Mouse (Mus musculus): ENCODE results near the gene BC025920. TPM values are rescaled to one million over a fixed set of nuclear protein-coding genes. Genes with fewer than 3 reads are reported as not detected.

BC025920 gene
- 1.3 and 2.0 TPM in 2 replicates for polyA plus RNA-seq (2015; fragmentation: Nextera tagmentation; extraction: Ambion mirVana)

DNA sequence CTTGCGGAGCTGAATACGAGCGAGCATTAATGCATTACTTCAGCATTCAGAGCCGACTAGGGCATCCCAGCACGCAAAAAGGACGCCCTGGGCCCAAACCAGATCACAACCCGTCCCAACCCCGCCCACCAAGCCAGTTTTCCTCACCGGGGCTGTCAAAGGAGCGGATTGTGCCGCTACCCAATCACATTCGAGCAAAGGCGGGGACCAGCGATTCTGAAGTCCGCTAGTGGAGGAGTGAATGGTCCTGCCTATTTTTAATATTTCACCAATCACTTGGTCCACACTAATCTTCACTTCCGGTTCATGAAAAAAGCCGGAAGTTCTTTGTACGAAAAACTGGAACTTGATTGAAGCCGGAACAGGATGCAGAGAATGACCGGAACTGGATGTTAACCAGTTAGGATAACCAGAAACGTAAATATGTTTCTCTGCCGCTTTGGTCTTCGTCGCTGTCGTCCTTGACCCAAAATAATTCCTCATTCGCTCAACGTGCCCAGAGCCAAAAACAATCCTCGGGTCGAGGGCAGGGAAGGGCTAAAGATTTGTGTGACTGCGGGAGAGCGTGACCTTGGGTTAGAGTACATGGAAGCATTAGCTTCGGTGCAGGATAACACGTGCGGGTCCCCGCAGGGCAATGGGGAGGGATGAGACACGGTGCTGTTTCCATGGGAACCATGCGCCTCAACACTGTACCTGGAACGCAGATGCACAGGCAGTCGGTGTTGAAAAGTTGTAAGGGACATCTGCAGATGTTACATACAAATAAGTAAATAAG, at the start of gene BC025920:
BC025920 (plus strand) TSS at position 297 of the 778 bp plus-strand sequence.
- ATAC-seq (ENCODE audit: insufficient number of reproducible peaks, insufficient read depth, low FRiP score, low TSS enrichment, low read depth), result peak; percentile 81
- H3K9me3 ChIP-seq, result no peaks in the 10 kb centered on the region
- H3K27ac ChIP-seq, result peak within 1 kb of the TSS; percentile 93
- H3K4me1 ChIP-seq, result peaks cover 37% of the 10 kb centered on the region
- WGBS, result under 1% methylated on average over 39 of the region's 39 CpGs
- H3K4me3 ChIP-seq, result peak within 1 kb of the TSS; percentile 60
- peak within 1 kb of the TSS; percentile 84 for H3K4me2 ChIP-seq
- H3K36me3 ChIP-seq, result peaks cover 11% of the 10 kb centered on the region
- peak within 1 kb of the TSS; percentile 74 for H3K9ac ChIP-seq
- no peaks in the 10 kb centered on the region for H3K27me3 ChIP-seq

DNA sequence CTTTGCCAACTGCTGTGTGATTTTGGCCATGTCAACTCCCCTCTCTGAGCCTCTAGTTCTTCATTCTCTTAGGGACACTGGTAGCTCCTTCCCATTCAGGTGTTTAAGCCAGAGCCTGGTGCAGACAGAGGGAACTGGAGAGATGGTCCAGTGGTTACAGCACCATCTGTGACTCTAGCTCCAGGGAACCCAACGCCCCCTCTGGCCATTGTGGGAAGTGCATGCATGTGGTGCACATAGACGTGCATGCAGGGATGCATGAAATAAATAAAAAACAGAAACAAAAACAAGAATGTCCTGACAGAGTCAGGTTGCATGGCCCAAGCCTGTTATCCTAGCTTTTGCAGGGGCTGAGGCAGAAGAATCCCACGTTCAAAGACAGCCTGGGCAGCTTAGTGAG, 49.8 kb upstream of the BC025920 start:
- Histone ChIP-seq H3K9ac (no peak overlapping the region), H3K36me3 (no peaks in the 10 kb centered on the region), H3K4me3 (no peak overlapping the region), H3K27ac (no peak overlapping the region), H3K27me3 (no peaks in the 10 kb centered on the region), H3K4me2 (no peak overlapping the region), H3K9me3 (no peaks in the 10 kb centered on the region), H3K4me1 (peaks cover 23% of the 10 kb centered on the region)
- ATAC-seq (ENCODE audit: insufficient number of reproducible peaks, insufficient read depth, low FRiP score, low TSS enrichment, low read depth), result no peak
- WGBS, result 68% methylated on average over 3 of the region's 3 CpGs

DNA sequence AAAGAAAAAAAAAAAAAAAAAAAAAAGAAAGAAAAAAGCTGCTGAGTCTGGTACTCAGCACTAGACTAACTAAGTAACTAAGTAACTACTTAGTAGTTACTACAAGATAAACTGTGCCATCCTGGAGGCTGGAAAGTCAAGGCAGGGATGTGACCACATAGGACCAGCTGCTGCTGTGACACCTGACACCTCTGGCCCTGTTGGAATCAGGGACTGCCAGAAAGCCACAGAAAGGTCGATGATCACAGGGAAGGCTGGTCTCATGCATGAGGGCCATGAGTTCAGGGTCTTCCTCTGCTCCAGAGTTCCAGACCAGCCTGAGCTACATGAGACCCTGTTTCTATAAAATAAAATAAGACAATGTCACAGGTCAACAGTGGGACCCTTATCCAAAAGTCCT, 48.6 kb upstream of the BC025920 start:
- Histone ChIP-seq H3K4me1 (peaks cover 23% of the 10 kb centered on the region), H3K36me3 (peaks cover 4% of the 10 kb centered on the region; the same call in 1 of the 2 replicates), H3K27ac (no peak overlapping the region), H3K27me3 (no peaks in the 10 kb centered on the region), H3K4me3 (no peak overlapping the region), H3K9ac (no peak overlapping the region), H3K9me3 (no peaks in the 10 kb centered on the region), H3K4me2 (no peak overlapping the region)
- 37% methylated on average over 1 of the region's 1 CpGs for WGBS
- no peak for ATAC-seq (ENCODE audit: insufficient number of reproducible peaks, insufficient read depth, low FRiP score, low TSS enrichment, low read depth)

DNA sequence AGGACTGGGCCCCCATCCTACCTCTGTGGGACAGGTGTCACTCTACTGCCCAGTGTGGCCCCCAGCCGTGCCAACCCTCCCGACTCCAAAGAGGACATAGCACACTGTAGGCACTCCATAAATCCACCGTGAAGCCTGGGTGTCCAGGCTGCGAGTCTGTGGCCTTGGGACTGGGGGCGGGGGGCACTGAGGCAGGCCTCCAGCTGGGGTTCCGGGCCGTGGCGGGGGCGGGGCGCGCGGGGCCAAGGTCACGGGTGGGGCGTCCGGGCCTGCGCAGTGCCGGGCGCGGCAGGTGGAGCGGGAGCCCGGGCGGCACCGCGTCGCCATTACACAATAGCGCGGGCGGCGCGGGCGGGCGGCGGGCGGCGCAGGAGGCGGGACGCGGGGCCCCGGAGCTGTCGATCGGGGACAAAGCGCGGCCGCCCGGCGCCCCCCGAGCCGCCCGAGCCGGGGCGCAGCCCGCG, 46.9 kb upstream of the BC025920 start, which contains the start of gene Aes:
Aes (plus strand) TSS at position 326 of the 464 bp plus-strand sequence.
- H3K27me3 ChIP-seq, result no peaks in the 10 kb centered on the region
- peaks cover 40% of the 10 kb centered on the region for H3K4me1 ChIP-seq
- peak; percentile 29; the same call in 1 of the 2 replicates for ATAC-seq (ENCODE audit: insufficient number of reproducible peaks, insufficient read depth, low FRiP score, low TSS enrichment, low read depth)
- H3K27ac ChIP-seq, result peak within 1 kb of the TSS; percentile 93
- H3K36me3 ChIP-seq, result peaks cover 18% of the 10 kb centered on the region
- no peaks in the 10 kb centered on the region for H3K9me3 ChIP-seq
- H3K4me2 ChIP-seq, result peak within 1 kb of the TSS; percentile 92
- 1% methylated on average over 37 of the region's 53 CpGs for WGBS
- H3K4me3 ChIP-seq, result peak within 1 kb of the TSS; percentile 92
- H3K9ac ChIP-seq, result peak within 1 kb of the TSS; percentile 97

DNA sequence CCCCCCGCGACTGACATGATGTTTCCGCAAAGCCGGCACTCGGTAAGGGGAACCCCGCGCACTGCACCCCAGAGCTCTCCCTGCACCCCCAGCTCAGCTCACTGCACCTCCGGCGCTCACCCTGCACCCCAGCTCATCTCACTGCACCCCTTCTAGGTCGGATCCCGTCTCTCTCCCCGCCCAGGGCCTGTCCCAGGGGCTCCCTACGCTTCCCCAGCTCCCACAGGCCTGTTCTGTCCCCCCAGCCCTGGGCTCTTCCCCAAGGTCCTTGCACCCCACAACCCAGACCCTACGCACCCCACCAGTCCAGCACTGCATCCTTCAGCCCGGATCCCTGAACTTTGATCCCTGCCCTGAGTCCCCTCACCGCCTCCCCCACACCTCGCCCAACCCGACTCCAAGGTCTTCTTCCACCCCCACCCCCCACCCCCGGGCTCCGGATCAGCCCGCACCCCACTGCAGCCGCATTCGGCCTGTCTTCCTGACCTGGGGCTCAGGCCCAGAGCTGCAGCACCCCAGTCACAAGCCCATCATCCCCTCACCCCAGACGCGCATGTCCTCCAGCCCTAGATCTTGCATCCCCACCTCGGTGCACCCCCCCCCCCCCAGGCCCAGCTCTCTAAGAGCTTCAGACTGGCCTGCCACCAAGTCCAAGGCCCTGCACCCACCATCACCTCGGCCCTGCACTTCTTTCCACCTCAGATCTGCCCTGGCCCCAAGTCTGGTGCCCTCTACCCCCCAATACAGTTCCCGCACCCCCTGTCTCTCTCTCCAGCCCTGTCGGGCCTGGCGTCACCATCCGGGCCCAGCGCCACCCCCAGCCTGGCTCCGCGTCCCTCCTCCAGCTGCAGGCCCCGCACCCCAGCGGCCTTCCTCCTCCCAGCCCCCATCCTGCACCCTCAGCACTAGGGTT, 46.2 kb upstream of the BC025920 start:
- peak; percentile 15; the same call in 1 of the 2 replicates for ATAC-seq (ENCODE audit: insufficient number of reproducible peaks, insufficient read depth, low FRiP score, low TSS enrichment, low read depth)
- peak overlapping the region; percentile 93 for H3K27ac ChIP-seq
- peaks cover 47% of the 10 kb centered on the region for H3K4me1 ChIP-seq
- peak overlapping the region; percentile 97 for H3K9ac ChIP-seq
- H3K27me3 ChIP-seq, result no peaks in the 10 kb centered on the region
- H3K4me2 ChIP-seq, result peak overlapping the region; percentile 92
- H3K9me3 ChIP-seq, result no peaks in the 10 kb centered on the region
- peak overlapping the region; percentile 92 for H3K4me3 ChIP-seq
- peaks cover 25% of the 10 kb centered on the region for H3K36me3 ChIP-seq
- 1% methylated on average over 36 of the region's 36 CpGs for WGBS

DNA sequence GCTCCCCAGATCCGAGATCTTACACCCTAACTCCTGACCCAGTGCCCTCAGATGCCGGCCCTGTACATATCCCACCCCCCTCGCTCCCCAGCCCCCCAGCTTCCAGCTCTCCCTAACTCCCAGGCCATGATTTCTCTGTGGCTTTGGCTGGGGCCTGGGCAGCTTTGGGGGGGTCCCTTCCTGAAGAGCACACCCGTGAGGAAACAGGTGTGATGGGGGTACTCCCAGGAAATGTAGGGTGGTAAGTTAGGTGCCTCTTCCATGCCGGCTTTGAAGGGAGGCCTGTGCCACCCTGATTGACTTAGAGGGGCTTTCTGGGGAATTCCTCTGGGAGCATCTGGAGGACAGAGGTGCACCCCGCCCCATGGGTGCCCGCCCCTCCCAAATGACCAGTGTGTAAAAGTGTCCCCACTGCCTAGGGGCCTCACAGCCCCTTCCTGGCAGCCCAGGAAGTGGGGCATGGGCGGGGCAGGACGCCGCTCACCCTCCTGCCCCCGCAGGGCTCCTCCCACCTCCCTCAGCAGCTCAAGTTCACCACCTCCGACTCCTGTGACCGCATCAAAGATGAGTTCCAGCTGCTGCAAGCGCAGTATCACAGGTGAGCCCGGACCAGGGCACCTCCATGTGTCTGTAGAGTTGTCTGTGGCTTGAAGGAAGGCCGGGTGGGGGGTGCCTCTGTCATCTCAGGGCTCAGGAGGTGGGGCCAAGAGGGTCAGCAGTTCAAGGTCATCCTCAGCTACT, 45.2 kb upstream of the BC025920 start:
- H3K27me3 ChIP-seq, result no peaks in the 10 kb centered on the region
- WGBS, result 9% methylated on average over 16 of the region's 16 CpGs
- H3K4me1 ChIP-seq, result peaks cover 57% of the 10 kb centered on the region
- peaks cover 35% of the 10 kb centered on the region for H3K36me3 ChIP-seq
- peak overlapping the region; percentile 92 for H3K4me3 ChIP-seq
- peak overlapping the region; percentile 93 for H3K27ac ChIP-seq
- H3K9ac ChIP-seq, result peak overlapping the region; percentile 97
- H3K4me2 ChIP-seq, result peak overlapping the region; percentile 92
- ATAC-seq (ENCODE audit: insufficient number of reproducible peaks, insufficient read depth, low FRiP score, low TSS enrichment, low read depth), result no peak
- no peaks in the 10 kb centered on the region for H3K9me3 ChIP-seq

DNA sequence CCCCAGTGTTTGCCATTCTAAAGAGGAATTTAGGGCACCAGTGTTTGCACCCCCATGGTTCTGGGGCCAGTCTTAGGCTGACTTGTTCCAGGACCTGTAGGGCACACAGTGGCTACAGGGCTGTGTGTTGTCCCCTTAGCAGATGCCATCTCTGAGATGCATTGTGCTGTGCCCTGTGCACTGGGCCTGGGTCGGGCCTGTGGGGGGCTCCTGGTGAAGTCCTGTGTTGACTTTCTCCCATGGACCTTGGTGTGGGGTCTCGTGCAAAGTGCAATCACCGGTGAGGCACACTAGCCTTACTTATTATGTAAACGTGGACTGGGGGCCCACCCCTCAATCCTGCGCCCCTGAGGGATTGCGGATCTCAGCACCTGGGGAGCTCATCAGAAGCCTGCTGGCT, 43.7 kb upstream of the BC025920 start:
- H3K4me1 ChIP-seq, result peaks cover 61% of the 10 kb centered on the region
- H3K9ac ChIP-seq, result 0 out of 2 replicates have a peak overlapping the region, but pooled peaks have one; percentile 4
- WGBS, result 77% methylated on average over 6 of the region's 6 CpGs
- H3K4me3 ChIP-seq, result 0 out of 2 replicates have a peak overlapping the region, but pooled peaks have one; percentile 4
- no peak for ATAC-seq (ENCODE audit: insufficient number of reproducible peaks, insufficient read depth, low FRiP score, low TSS enrichment, low read depth)
- no peaks in the 10 kb centered on the region for H3K9me3 ChIP-seq
- peaks cover 50% of the 10 kb centered on the region for H3K36me3 ChIP-seq
- peak overlapping the region; percentile 26 for H3K4me2 ChIP-seq
- H3K27ac ChIP-seq, result no peak overlapping the region
- H3K27me3 ChIP-seq, result no peaks in the 10 kb centered on the region

DNA sequence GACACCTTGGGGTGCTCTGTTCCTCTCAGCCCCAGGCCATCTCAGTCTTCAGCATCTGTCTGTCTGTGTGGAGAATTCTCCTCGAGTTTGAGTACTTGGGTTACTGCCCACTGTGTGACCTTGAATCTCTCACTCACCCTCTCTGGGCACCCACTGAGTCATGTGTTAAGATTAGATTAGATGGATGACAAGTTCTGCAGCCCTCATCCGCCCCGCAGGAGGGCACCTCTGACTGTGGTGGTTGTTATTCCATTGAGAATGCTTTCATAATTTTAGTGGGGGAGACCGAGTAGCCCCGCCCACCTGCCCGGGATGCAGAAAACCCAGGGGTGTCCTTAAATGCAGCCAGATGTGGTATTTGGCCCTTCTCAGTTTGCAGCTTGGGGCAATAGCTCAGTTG, 42.6 kb upstream of the BC025920 start:
- WGBS, result 8% methylated on average over 6 of the region's 6 CpGs
- H3K27me3 ChIP-seq, result no peaks in the 10 kb centered on the region
- H3K4me3 ChIP-seq, result peak overlapping the region; percentile 29
- H3K27ac ChIP-seq, result peak overlapping the region; percentile 64; the same call in 1 of the 2 replicates
- ATAC-seq (ENCODE audit: insufficient number of reproducible peaks, insufficient read depth, low FRiP score, low TSS enrichment, low read depth), result no peak
- peak overlapping the region; percentile 56 for H3K4me2 ChIP-seq
- no peaks in the 10 kb centered on the region for H3K9me3 ChIP-seq
- H3K36me3 ChIP-seq, result peaks cover 52% of the 10 kb centered on the region
- peak overlapping the region; percentile 57; the same call in 1 of the 2 replicates for H3K9ac ChIP-seq
- H3K4me1 ChIP-seq, result peaks cover 69% of the 10 kb centered on the region

DNA sequence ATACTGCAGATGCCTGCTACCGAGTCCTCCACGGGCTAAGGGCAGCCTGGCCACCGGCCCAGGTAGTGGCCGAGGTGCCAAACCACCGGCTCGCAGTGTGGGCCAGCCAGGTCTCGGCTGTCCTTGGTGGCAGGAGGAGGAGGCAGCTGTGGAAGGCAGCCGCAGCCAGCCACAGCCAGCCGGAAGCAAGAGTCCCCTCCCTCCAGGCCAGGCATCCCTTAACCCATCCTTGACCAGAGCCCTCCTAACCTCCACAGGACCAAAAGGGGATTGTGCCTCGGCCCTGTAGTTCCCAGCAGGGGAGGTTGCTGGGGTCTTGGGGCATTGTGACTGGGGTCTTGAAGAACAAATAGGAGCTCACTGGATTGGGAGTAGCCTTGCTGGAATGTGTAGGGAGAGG, 41.9 kb upstream of the BC025920 start:
- Histone ChIP-seq H3K9ac (peak overlapping the region; percentile 57), H3K4me1 (peaks cover 73% of the 10 kb centered on the region), H3K9me3 (no peaks in the 10 kb centered on the region), H3K27ac (peak overlapping the region; percentile 71), H3K36me3 (peaks cover 52% of the 10 kb centered on the region), H3K27me3 (no peaks in the 10 kb centered on the region), H3K4me3 (peak overlapping the region; percentile 29), H3K4me2 (peak overlapping the region; percentile 56)
- no peak for ATAC-seq (ENCODE audit: insufficient number of reproducible peaks, insufficient read depth, low FRiP score, low TSS enrichment, low read depth)
- WGBS, result 6% methylated on average over 10 of the region's 10 CpGs

DNA sequence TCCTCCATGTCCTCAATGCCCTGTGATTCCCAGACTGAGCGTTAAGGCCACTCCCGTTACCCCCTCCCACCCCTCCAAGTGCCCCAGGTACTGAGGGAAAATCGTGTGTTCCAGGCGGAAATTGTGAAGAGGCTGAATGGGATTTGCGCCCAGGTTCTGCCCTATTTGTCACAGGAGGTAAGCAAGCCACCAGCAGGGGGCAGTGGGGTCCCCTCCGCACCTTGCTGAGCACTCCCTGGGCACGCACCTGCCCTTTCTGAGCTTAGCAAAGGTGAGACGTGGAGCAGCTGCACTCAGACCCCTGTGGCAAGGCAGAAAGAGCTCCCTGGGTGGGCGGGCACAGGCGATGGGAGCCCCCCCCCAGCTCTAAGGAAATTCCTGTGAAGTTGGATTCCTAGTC, 41.3 kb upstream of the BC025920 start:
- Histone ChIP-seq H3K36me3 (peaks cover 52% of the 10 kb centered on the region), H3K4me2 (peak overlapping the region; percentile 14; the same call in 1 of the 2 replicates), H3K9me3 (no peaks in the 10 kb centered on the region), H3K4me3 (no peak overlapping the region), H3K4me1 (peaks cover 78% of the 10 kb centered on the region), H3K27ac (peak overlapping the region; percentile 71; the same call in 1 of the 2 replicates), H3K9ac (no peak overlapping the region), H3K27me3 (no peaks in the 10 kb centered on the region)
- no peak for ATAC-seq (ENCODE audit: insufficient number of reproducible peaks, insufficient read depth, low FRiP score, low TSS enrichment, low read depth)
- 21% methylated on average over 10 of the region's 10 CpGs for WGBS
